Mouse (Mus musculus) CD4-positive, CD25-positive, alpha-beta regulatory T cell, adult 9 weeks (primary cell): Measurements from ENCODE around the gene Kat14. TPM values are rescaled to one million over a fixed set of nuclear protein-coding genes. Genes with fewer than 3 reads are reported as not detected.

Experiments
- polyA plus RNA-seq: library from polyadenylated mRNA; unstranded; fragments of 100-300 nt; shearing (Covaris generic); gene quantifications from one replicate; pipeline ENCODE4 v1.2.1, GENCODE M21; 2017

The Kat14 gene
- polyA plus RNA-seq, result 14.4 TPM

GRCm38 (mm10) chr2:144368400-144369019, at the start of gene Kat14, which contains the start of gene Pet117:
Gene Kat14 (plus strand): TSS chr2:144368983.
Gene Pet117 (plus strand): TSS chr2:144368996.

GRCm38 (mm10) chr2:144331401-144332302, 37.1 kb upstream of the Kat14 start, which contains the start of gene Ovol2:
Gene Ovol2 (minus strand): TSS chr2:144332146.

Other genes starting within 250 kb of the Kat14 start
- 8.9 TPM for gene Mgme1, start 98.3 kb upstream of the Kat14 start, polyA plus RNA-seq
- 42.9 TPM for gene Snx5, start 98.1 kb upstream of the Kat14 start, polyA plus RNA-seq
- not detected for gene Ovol2, start 36.8 kb upstream of the Kat14 start, polyA plus RNA-seq
- 2.5 TPM for gene Pet117, start within 50 bp of the Kat14 start, polyA plus RNA-seq
- gene Dzank1, start 158.4 kb downstream of the Kat14 start, polyA plus RNA-seq, result 0.16 TPM
- 47.5 TPM for gene Polr3f, start 158.7 kb downstream of the Kat14 start, polyA plus RNA-seq
- gene Rbbp9, start 181.9 kb downstream of the Kat14 start, polyA plus RNA-seq, result 13.7 TPM
- 88.1 TPM for gene Sec23b, start 187.2 kb downstream of the Kat14 start, polyA plus RNA-seq
- 34.6 TPM for gene Smim26, start 225.1 kb downstream of the Kat14 start, polyA plus RNA-seq
- gene Dtd1, start 230.9 kb downstream of the Kat14 start, polyA plus RNA-seq, result 76.3 TPM